Mouse (Mus musculus) midbrain, embryonic 12.5 days (tissue): ENCODE measurements at regions not wholly inside any gene's neighbourhood (a gene's known extent, or its start where the extent isn't known, plus 50 kb on each side); places are given as distances from the start of the nearest gene placed in this dataset.

Experiments used
- ATAC-seq: fragments of 200-750 bp; cut with Nextera tagmentation; 2 replicates; pipeline ENCODE4 v1.8.0; 2017; ENCODE audit warnings: low read depth, moderate TSS enrichment, moderate library complexity; ENCODE audit not compliant: low FRiP score
- H3K27ac ChIP-seq: fragments of 300-500 bp; sonication (generic); replicated peaks from 2 replicates; pipeline ENCODE4 v1.5.1; 2016; ENCODE audit warnings: mild to moderate bottlenecking
- H3K27me3 ChIP-seq: fragments of 300-500 bp; sonication (generic); 2 replicates; pipeline ENCODE4 v1.6.1; 2016; ENCODE audit warnings: mild to moderate bottlenecking
- H3K36me3 ChIP-seq: fragments of 300-500 bp; sonication (generic); 2 replicates; pipeline ENCODE4 v1.6.1; 2016
- H3K4me1 ChIP-seq: fragments of 300-500 bp; sonication (generic); 2 replicates; pipeline ENCODE4 v1.6.1; 2016
- H3K4me2 ChIP-seq: fragments of 300-500 bp; sonication (generic); replicated peaks from 2 replicates; pipeline ENCODE4 v1.6.1; 2016; ENCODE audit warnings: mild to moderate bottlenecking, moderate library complexity
- H3K4me3 ChIP-seq: fragments of 300-500 bp; sonication (generic); 2 replicates; pipeline ENCODE4 v1.5.1; 2016; ENCODE audit warnings: mild to moderate bottlenecking
- H3K9ac ChIP-seq: fragments of 300-500 bp; sonication (generic); replicated peaks from 2 replicates; pipeline ENCODE4 v1.6.1; 2016; ENCODE audit warnings: mild to moderate bottlenecking, moderate library complexity
- H3K9me3 ChIP-seq: fragments of 300-500 bp; sonication (generic); 2 replicates; pipeline ENCODE4 v1.6.1; 2016; ENCODE audit warnings: mild to moderate bottlenecking
- WGBS: fragments of 180-500 bp; shearing (Covaris S2); methylation state at CpG from one replicate; pipeline ENCODE4 v1.1.7; 2016; 5-methylcytosine and 5-hydroxymethylcytosine counted together

DNA sequence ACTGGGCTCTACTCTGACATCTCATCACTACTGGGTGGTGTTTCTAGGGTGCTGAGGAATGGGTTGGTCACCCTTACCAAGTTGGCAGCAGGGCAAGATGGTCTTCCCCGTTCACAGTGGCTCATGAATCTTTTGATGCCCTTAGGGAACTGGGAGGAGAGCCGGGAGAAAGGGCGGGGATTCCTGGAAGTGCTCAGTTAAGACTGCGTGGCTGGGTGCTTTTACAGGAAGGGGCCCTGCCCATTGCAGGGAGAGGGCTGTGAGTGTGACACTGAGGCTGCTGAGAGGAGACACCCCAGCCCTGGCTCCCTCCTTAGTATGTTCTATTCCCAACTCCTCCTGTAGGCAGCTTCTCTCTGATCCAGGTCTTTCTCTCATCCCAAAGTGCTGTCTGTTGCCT, 65.3 kb upstream of the 1700024P04Rik start:
- H3K36me3 ChIP-seq: no peaks in the 10 kb centered on the region
- no peaks in the 10 kb centered on the region for H3K9me3 ChIP-seq
- no peak overlapping the region for H3K4me3 ChIP-seq
- H3K9ac ChIP-seq: no peak overlapping the region
- H3K4me1 ChIP-seq: no peaks in the 10 kb centered on the region
- WGBS: 57% methylated on average over 4 of the region's 4 CpGs
- no peak for ATAC-seq
- no peak overlapping the region for H3K4me2 ChIP-seq
- 0 out of 2 replicates have a peak, but pooled peaks cover 6% of the 10 kb centered on the region for H3K27me3 ChIP-seq
- H3K27ac ChIP-seq: no peak overlapping the region

DNA sequence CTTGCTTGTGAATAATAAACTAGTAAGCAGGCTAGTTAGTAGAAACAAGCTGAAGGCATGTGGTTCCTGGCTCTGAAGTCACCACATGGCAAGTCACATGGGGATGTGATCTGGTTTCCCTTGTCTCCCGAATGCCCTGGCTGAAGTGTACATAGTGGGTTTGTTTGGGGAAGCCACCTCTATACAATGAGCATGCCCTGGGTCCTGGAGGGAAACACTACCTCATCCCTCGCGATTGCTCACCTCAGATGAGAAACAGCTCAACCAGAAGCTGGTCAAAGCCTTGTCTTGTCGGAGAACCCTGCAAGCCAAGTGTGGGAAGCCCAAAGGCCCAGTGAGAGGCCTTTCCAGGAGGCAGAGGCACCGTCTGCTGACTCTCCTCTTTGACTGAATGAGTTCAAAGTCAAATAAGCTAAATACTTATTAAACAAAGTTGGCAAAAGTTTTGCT, 64.3 kb upstream of the 1700024P04Rik start:
- Histone ChIP-seq H3K27me3 (0 out of 2 replicates have a peak, but pooled peaks cover 6% of the 10 kb centered on the region), H3K36me3 (no peaks in the 10 kb centered on the region), H3K4me3 (no peak overlapping the region), H3K27ac (no peak overlapping the region), H3K4me1 (no peaks in the 10 kb centered on the region), H3K4me2 (no peak overlapping the region), H3K9me3 (no peaks in the 10 kb centered on the region), H3K9ac (no peak overlapping the region)
- ATAC-seq: no peak
- WGBS: 82% methylated on average over 5 of the region's 5 CpGs

DNA sequence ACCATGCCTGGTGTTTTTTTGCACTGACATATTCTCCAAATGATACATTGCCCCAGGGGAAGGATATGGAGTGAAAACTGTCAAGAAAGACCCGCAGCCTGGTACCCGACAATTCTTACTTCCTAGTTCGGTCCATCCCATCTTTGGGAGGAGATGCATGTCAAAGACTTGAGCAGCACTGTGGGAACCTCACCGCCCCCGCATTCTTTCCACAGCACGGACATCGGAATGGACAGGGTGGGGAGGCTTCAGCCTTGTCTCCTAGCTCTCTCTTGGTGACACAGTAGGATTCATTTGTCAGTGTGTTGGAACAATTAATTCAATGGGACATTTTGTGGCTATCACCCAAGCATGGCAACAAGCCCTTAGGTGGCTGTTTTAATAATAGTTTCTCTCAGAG, 62.9 kb upstream of the 1700024P04Rik start:
- Histone ChIP-seq H3K27me3 (0 out of 2 replicates have a peak, but pooled peaks cover 6% of the 10 kb centered on the region), H3K36me3 (no peaks in the 10 kb centered on the region), H3K9me3 (no peaks in the 10 kb centered on the region), H3K27ac (no peak overlapping the region), H3K4me2 (no peak overlapping the region), H3K9ac (no peak overlapping the region), H3K4me3 (no peak overlapping the region), H3K4me1 (no peaks in the 10 kb centered on the region)
- no peak for ATAC-seq
- WGBS: 82% methylated on average over 7 of the region's 7 CpGs

DNA sequence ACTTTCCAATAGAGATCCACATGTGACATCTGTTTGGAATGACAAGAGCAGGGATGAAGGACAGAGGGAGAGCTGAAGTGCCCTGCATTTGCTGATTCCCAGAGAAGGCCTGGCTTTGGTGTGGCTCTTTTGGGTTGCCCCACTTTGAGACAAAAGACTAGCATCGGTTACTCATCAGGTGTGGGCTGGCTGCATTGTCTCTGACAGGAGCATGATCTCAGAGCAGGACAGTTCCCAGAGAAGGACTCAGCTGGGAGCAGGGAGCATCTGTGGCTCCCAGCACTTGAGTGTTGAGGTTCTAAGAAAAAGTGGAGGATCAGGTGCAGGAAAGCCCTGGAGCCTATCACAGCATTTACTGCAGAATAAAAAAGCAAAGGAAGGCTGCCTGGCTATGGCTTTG, 62.4 kb upstream of the 1700024P04Rik start:
- WGBS: 68% methylated on average over 1 of the region's 1 CpGs
- Histone ChIP-seq H3K27me3 (0 out of 2 replicates have a peak, but pooled peaks cover 6% of the 10 kb centered on the region), H3K9me3 (no peaks in the 10 kb centered on the region), H3K4me3 (no peak overlapping the region), H3K4me1 (no peaks in the 10 kb centered on the region), H3K9ac (no peak overlapping the region), H3K36me3 (no peaks in the 10 kb centered on the region), H3K27ac (no peak overlapping the region), H3K4me2 (no peak overlapping the region)
- ATAC-seq: no peak

DNA sequence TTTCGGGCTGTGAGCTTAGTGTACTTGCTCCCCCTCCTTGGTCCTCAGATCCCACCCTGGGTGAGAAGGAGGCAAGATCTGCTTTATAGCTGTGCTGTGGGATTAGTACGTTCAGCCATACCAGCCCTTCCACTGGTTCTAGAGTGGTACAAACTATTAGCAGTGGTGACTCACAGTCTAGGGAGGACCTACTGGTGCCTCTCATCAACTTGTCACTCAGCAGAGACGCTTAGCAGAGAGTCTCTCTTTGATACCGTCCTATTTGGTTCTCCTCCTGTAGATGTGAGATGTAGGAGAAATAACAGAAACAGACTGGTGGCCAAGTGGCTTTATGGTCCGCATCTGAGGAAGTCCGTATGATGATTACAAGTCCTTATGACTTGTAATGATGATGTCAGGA, 57.7 kb upstream of the 1700024P04Rik start:
- Histone ChIP-seq H3K27me3 (peaks cover 6% of the 10 kb centered on the region; the same call in 1 of the 2 replicates), H3K9me3 (no peaks in the 10 kb centered on the region), H3K4me1 (no peaks in the 10 kb centered on the region), H3K36me3 (no peaks in the 10 kb centered on the region), H3K4me3 (no peak overlapping the region), H3K27ac (no peak overlapping the region), H3K4me2 (no peak overlapping the region), H3K9ac (no peak overlapping the region)
- no peak for ATAC-seq
- WGBS: 90% methylated on average over 6 of the region's 6 CpGs

DNA sequence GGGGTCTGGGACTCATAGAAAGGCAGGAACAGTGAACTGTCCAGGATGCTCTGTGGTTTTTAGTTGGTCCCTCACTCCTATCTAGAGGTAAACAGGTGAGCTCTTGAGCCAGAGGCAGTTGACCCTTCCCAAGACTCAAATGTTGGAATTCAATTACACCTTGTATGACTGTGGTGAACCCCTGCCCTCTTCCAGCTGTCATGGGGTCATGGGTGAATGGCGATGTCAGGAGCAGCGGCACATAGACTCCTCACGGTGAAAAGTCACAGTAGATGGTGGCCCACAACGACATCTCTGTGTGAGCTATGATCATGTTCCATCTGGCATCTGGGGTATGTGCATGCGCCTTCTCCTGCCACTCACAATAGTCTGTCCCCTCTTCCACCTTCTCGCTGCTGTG, 56.9 kb upstream of the 1700024P04Rik start:
- Histone ChIP-seq H3K9me3 (peaks cover 4% of the 10 kb centered on the region; the same call in 1 of the 2 replicates), H3K9ac (no peak overlapping the region), H3K4me1 (no peaks in the 10 kb centered on the region), H3K27ac (no peak overlapping the region), H3K4me3 (no peak overlapping the region), H3K27me3 (peaks cover 6% of the 10 kb centered on the region; the same call in 1 of the 2 replicates), H3K36me3 (no peaks in the 10 kb centered on the region), H3K4me2 (no peak overlapping the region)
- no peak for ATAC-seq
- 89% methylated on average over 6 of the region's 6 CpGs for WGBS

DNA sequence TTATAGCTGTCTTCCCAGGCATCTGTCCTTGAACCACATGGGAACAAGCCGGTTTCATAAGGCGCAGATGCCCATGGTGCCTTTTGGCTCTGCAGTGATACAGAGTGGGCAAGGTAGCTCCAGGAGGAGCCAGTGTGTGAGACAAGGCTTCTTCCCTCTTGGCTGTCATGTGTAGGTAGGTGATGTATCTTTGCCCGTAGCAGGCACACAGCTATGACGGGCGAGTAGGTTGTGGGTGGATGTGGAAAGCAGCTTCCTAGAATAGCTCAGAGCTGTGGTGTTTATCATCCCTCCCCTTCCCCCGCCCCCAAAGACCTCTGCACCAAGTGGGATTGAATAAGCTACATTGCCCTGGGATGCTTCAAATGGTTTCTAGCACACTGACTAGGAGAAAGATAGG, 56.5 kb upstream of the 1700024P04Rik start:
- no peak for ATAC-seq
- Histone ChIP-seq H3K4me1 (no peaks in the 10 kb centered on the region), H3K9me3 (peaks cover 4% of the 10 kb centered on the region; the same call in 1 of the 2 replicates), H3K9ac (no peak overlapping the region), H3K27me3 (peaks cover 6% of the 10 kb centered on the region; the same call in 1 of the 2 replicates), H3K4me2 (no peak overlapping the region), H3K36me3 (no peaks in the 10 kb centered on the region), H3K27ac (no peak overlapping the region), H3K4me3 (no peak overlapping the region)
- WGBS: 91% methylated on average over 6 of the region's 6 CpGs

DNA sequence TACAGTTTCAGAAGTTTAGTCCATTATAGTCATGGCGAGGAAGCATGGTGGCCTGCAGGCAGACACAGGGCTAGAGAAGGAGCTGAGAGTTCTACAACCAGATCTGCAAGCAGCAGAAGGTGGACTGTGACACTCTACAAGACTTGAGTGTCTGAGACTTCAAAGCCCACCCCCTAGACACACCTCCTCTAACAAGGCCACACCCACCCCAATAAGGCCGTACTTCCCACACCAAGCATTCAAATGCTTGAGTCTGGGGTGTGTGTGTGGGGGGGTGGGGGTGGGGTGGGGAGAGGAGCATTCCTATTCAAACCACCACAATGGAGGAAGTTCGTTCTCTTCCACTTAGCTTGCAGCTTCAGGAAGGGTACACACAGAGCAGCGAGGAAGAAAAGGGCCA, 55.8 kb upstream of the 1700024P04Rik start:
- peaks cover 6% of the 10 kb centered on the region; the same call in 1 of the 2 replicates for H3K27me3 ChIP-seq
- H3K4me3 ChIP-seq: no peak overlapping the region
- 58% methylated on average over 4 of the region's 4 CpGs for WGBS
- peaks cover 4% of the 10 kb centered on the region; the same call in 1 of the 2 replicates for H3K9me3 ChIP-seq
- no peak overlapping the region for H3K27ac ChIP-seq
- H3K4me1 ChIP-seq: no peaks in the 10 kb centered on the region
- no peak for ATAC-seq
- no peak overlapping the region for H3K9ac ChIP-seq
- no peaks in the 10 kb centered on the region for H3K36me3 ChIP-seq
- H3K4me2 ChIP-seq: no peak overlapping the region

DNA sequence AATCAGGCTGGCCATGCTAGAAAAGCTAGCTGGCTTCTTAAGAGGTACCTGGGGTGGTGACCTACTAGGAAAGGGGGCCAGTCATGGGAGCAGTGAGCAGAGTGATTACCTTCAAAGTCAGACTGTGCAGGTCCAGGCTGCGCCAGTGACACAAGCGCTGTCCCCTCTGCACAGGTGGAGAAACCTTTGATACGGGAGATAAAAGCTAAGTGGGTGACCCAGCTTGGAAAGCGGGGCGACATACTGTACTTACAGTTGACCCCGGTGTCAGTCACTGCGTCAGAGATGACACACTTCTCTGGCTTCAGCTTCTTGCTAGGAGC, 54.7 kb upstream of the 1700024P04Rik start:
- no peak overlapping the region for H3K27ac ChIP-seq

DNA sequence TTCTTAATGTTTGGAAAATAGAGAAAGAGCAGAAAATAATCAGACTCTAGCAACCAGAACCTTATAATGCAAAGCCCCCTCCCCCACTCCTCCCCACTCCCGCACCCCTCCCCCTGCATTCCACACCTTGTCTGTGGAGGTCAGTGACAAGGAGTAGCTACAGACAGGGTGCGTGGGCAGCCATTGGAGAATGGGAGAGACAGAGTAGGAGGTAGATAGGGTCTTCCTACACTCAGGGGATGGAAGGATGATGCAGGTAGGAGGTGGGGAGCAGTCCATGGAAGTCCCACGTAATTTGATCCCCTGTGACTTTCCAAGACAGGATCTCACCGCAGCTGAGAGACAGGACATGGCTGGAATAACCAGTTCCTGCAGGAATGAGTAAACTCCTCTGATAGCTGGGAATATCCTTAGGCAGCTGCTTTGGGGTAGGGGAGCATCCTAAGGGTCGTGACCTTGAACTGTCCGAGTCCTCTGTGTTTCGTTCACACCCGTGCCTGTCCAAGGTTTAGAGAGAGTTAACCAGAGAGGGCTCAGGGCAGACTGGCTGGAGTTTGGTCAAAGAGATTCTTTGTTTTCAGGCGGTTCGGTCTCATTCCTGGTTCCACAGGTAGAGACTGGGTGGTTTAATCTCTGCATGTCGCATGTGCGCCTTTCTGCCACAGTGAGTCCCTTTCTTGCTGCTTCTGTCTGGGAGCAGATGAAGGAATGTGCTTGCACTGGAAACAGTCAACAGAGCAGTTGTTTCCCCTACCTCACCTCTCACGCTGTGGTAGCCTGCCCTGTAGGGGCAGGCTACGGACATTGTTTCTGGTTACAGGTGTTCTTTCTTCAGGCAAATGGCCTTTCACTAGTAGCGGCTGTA, 54.1 kb upstream of the 1700024P04Rik start:
- Histone ChIP-seq H3K4me3 (no peak overlapping the region), H3K9me3 (peaks cover 4% of the 10 kb centered on the region; the same call in 1 of the 2 replicates), H3K36me3 (no peaks in the 10 kb centered on the region), H3K4me1 (no peaks in the 10 kb centered on the region), H3K27ac (no peak overlapping the region), H3K4me2 (no peak overlapping the region), H3K27me3 (peaks cover 19% of the 10 kb centered on the region), H3K9ac (no peak overlapping the region)
- WGBS: 60% methylated on average over 15 of the region's 15 CpGs
- ATAC-seq: no peak

More for the DNA sequence above, 54.7 kb upstream of the 1700024P04Rik start:
- Histone ChIP-seq H3K27me3 (peaks cover 16% of the 10 kb centered on the region), H3K9me3 (peaks cover 4% of the 10 kb centered on the region; the same call in 1 of the 2 replicates), H3K4me2 (no peak overlapping the region), H3K4me1 (no peaks in the 10 kb centered on the region), H3K9ac (no peak overlapping the region), H3K36me3 (no peaks in the 10 kb centered on the region), H3K4me3 (no peak overlapping the region)
- 92% methylated on average over 7 of the region's 7 CpGs for WGBS
- no peak for ATAC-seq

DNA sequence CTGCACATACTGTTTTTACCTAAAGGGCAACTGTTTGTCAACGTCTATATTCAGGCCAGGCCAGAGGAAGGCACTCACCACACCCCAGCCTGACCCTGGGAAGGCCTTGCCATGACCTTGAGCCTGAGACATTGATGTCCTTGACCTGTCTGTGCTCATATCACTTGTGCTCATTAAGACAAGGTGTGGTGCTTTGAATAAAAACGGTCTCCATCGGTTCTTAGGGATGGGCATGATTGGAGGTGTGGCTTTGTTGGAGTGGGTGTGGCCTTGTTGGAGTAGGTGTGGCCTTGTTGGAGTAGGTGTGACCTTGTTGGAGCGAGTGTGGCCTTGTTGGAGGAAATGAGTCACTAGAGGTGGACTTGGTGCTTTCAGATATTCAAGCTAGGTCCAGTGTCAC, 52.8 kb upstream of the 1700024P04Rik start:
- peaks cover 26% of the 10 kb centered on the region for H3K27me3 ChIP-seq
- 91% methylated on average over 4 of the region's 4 CpGs for WGBS
- peaks cover 4% of the 10 kb centered on the region; the same call in 1 of the 2 replicates for H3K9me3 ChIP-seq
- H3K27ac ChIP-seq: no peak overlapping the region
- ATAC-seq: no peak
- H3K4me1 ChIP-seq: peaks cover 2% of the 10 kb centered on the region; the same call in 1 of the 2 replicates
- H3K9ac ChIP-seq: no peak overlapping the region
- H3K4me2 ChIP-seq: no peak overlapping the region
- no peaks in the 10 kb centered on the region for H3K36me3 ChIP-seq
- H3K4me3 ChIP-seq: no peak overlapping the region
